Mouse (Mus musculus) ES-E14 (cell line): Measurements from ENCODE around the gene Apol7a. TPM values are rescaled to one million over a fixed set of nuclear protein-coding genes. Genes with fewer than 3 reads are reported as not detected.

Source experiments
- DNase-seq: peaks from one replicate; pipeline ENCODE4 v3.0.0-alpha.2; 2013; ENCODE audit warnings: low read depth, low spot score
- H3K27ac ChIP-seq: 2 replicates; pipeline ENCODE4 v1.5.1; 2012; ENCODE audit warnings: low read depth, mild to moderate bottlenecking, low read length, moderate library complexity, mixed read lengths; ENCODE audit not compliant: poor library complexity, insufficient read depth, severe bottlenecking
- H3K36me3 ChIP-seq: 2 replicates; pipeline ENCODE4 v1.6.1; 2012; ENCODE audit warnings: mild to moderate bottlenecking, low read length, moderate library complexity, mixed read lengths; ENCODE audit not compliant: control insufficient read depth, poor library complexity, insufficient read depth, severe bottlenecking
- H3K4me1 ChIP-seq, 2 experiments: fragments of 150-350 bp in 1 of 2; sonication (generic) in 1 of 2; 2 replicates each; pipeline ENCODE4 v1.6.1; 2012; ENCODE audit warnings: low read length in 2 of 2, mild to moderate bottlenecking in 1 of 2, mixed read lengths in 1 of 2; ENCODE audit not compliant: control insufficient read depth in 2 of 2, insufficient read depth in 2 of 2, poor library complexity in 1 of 2
- H3K4me3 ChIP-seq, 2 experiments: fragments of 150-350 bp in 1 of 2; sonication (generic) in 1 of 2; 2 replicates each; pipeline ENCODE4 v1.5.1; 2012; ENCODE audit warnings: low read length in 2 of 2, low read depth in 1 of 2, mild to moderate bottlenecking in 1 of 2, mixed read lengths in 1 of 2; ENCODE audit not compliant: insufficient read depth in 1 of 2, poor library complexity in 1 of 2, severe bottlenecking in 1 of 2
- H3K9ac ChIP-seq: 2 replicates; pipeline ENCODE4 v1.6.1; 2012; ENCODE audit warnings: low read depth, mild to moderate bottlenecking, low read length, mixed read lengths; ENCODE audit not compliant: poor library complexity, insufficient read depth, severe bottlenecking
- H3K9me3 ChIP-seq: fragments of 150-350 bp; sonication (generic); 2 replicates; pipeline ENCODE4 v1.6.1; 2012; ENCODE audit warnings: low read depth, mild to moderate bottlenecking, low read length; ENCODE audit not compliant: control insufficient read depth, insufficient read depth
- CHD2 ChIP-seq: IDR thresholded peaks from 2 replicates; pipeline ENCODE4 v1.6.1; 2014; ENCODE audit warnings: mild to moderate bottlenecking, low read depth, low read length, inconsistent platforms
- HCFC1 ChIP-seq: IDR thresholded peaks from 2 replicates; pipeline ENCODE4 v1.6.1; 2012; ENCODE audit warnings: low read length, inconsistent platforms, borderline replicate concordance; ENCODE audit not compliant: insufficient read depth
- MAFK ChIP-seq: IDR thresholded peaks from 2 replicates; pipeline ENCODE4 v1.6.1; 2014; ENCODE audit warnings: mild to moderate bottlenecking, low read depth, low read length, inconsistent platforms; ENCODE audit not compliant: insufficient read depth
- ZC3H11A ChIP-seq: IDR thresholded peaks from 2 replicates; pipeline ENCODE4 v1.6.1; 2012; ENCODE audit warnings: low read depth, mild to moderate bottlenecking, inconsistent platforms, low read length, borderline replicate concordance
- ZNF384 ChIP-seq: IDR thresholded peaks from 2 replicates; pipeline ENCODE4 v1.6.1; 2012; ENCODE audit warnings: low read depth, low read length, inconsistent platforms
- in situ Hi-C, 2 experiments: fragments of 600-800 bp; cut with MboI; formaldehyde crosslinking; loops; one replicate each; pipeline ENCODE4 v1.15.1; 2025; ENCODE audit warnings: low sequenced_read_pairs in 2 of 2, inconsistent platforms in 1 of 2; ENCODE audit not compliant: unreplicated experiment in 2 of 2
- total RNA-seq: library from RNA; depleted of rRNA; stranded (reverse); fragments of 300-350 nt; gene quantifications from 2 replicates; pipeline ENCODE4 v1.2.3, GENCODE M21; 2012

The Apol7a gene
- total RNA-seq, 1 experiment, result 0.27 TPM

GRCm38 (mm10) chr15:77343527-77344091 lies 55.3 kb downstream of the Apol7a start:
- no peaks in the 10 kb centered on the region for H3K9me3 ChIP-seq
- peak overlapping the region; percentile 68 for H3K27ac ChIP-seq
- TF ChIP-seq MAFK, result no peak
- TF ChIP-seq HCFC1, result no peak
- no peak for TF ChIP-seq ZC3H11A
- no peak for TF ChIP-seq ZNF384
- TF ChIP-seq CHD2, result no peak
- H3K9ac ChIP-seq, result peak overlapping the region; percentile 62; the same call in 1 of the 2 replicates
- DNase-seq, result no peak
- in situ Hi-C loops, result no loop called here
- no peaks in the 10 kb centered on the region for H3K36me3 ChIP-seq
- H3K4me3 ChIP-seq, result peak overlapping the region; percentile 44 to 45
- peaks cover 21 to 35% of the 10 kb centered on the region in 2 experiments for H3K4me1 ChIP-seq

- DNase-seq, result no peak
- no peak for TF ChIP-seq HCFC1
- H3K27ac ChIP-seq, result no peak overlapping the region
- peak overlapping the region; percentile 44 to 45 for H3K4me3 ChIP-seq
- H3K9me3 ChIP-seq, result no peaks in the 10 kb centered on the region
- H3K36me3 ChIP-seq, result no peaks in the 10 kb centered on the region
- peak overlapping the region; percentile 56; the same call in 1 of the 2 replicates for H3K9ac ChIP-seq
- peaks cover 18 to 31% of the 10 kb centered on the region in 2 experiments for H3K4me1 ChIP-seq
- in situ Hi-C loops, result no loop called here
Observed at GRCm38 (mm10) chr15:77342962-77343526, 55.9 kb downstream of the Apol7a start.

- TF ChIP-seq MAFK (no peak), ZC3H11A (peak; percentile 18; the same call in 1 of the 2 replicates), HCFC1 (no peak), ZNF384 (no peak), CHD2 (no peak)
- Histone ChIP-seq H3K4me1 (peaks cover 19 to 28% of the 10 kb centered on the region in 2 experiments), H3K9me3 (no peaks in the 10 kb centered on the region), H3K36me3 (no peaks in the 10 kb centered on the region), H3K27ac (no peak overlapping the region), H3K9ac (peak overlapping the region; percentile 37; the same call in 1 of the 2 replicates), H3K4me3 (peak overlapping the region; percentile 4 to 45; a peak in 1 of 4 replicates)
- no peak for DNase-seq
- in situ Hi-C loops, result no loop called here
Observed at GRCm38 (mm10) chr15:77342005-77342404, 56.9 kb downstream of the Apol7a start.

GRCm38 (mm10) chr15:77340581-77340980 lies 58.3 kb downstream of the Apol7a start:
- Histone ChIP-seq H3K36me3 (no peaks in the 10 kb centered on the region), H3K4me1 (peaks cover 23 to 31% of the 10 kb centered on the region in 2 experiments), H3K9ac (no peak overlapping the region), H3K9me3 (no peaks in the 10 kb centered on the region), H3K4me3 (no peak overlapping the region), H3K27ac (no peak overlapping the region)
- TF ChIP-seq ZNF384 (no peak), HCFC1 (no peak), MAFK (no peak), ZC3H11A (no peak), CHD2 (no peak)
- in situ Hi-C loops, result no loop called here
- no peak for DNase-seq
